Mouse (Mus musculus) cerebellum, adult 2 months (tissue): ENCODE results near the gene Abhd17c.

Source experiments
- CTCF ChIP-seq: fragments of 200-500 bp; IDR thresholded peaks from 2 replicates; pipeline ENCODE4 v1.5.1; 2011; ENCODE audit warnings: low read depth, mild to moderate bottlenecking, control low read depth, low read length, moderate library complexity, borderline replicate concordance; ENCODE audit not compliant: insufficient read depth
- POLR2A ChIP-seq: fragments of 200-500 bp; IDR thresholded peaks from 2 replicates; pipeline ENCODE4 v1.6.1; 2011; ENCODE audit warnings: low read length, control low read depth, borderline replicate concordance; ENCODE audit not compliant: insufficient read depth

- TF ChIP-seq POLR2A (no peak), CTCF (no peak)
Observed at GRCm38 (mm10) chr7:84164880-84165279, 13.2 kb upstream of the Abhd17c start.
